Mouse (Mus musculus) neural tube, embryonic 11.5 days (tissue): ENCODE measurements at regions not wholly inside any gene's neighbourhood (a gene's known extent, or its start where the extent isn't known, plus 50 kb on each side); places are given as distances from the start of the nearest gene placed in this dataset.

Source experiments
- ATAC-seq: fragments of 200-750 bp; cut with Nextera tagmentation; 2 replicates; pipeline ENCODE4 v1.8.0; 2017; ENCODE audit warnings: moderate number of reproducible peaks, mild to moderate bottlenecking, moderate TSS enrichment, moderate library complexity; ENCODE audit not compliant: insufficient read depth, low FRiP score, low TSS enrichment
- DNase-seq: peaks from one replicate; pipeline ENCODE4 v3.0.0-alpha.2; 2015; ENCODE audit warnings: low spot score
- H3K27ac ChIP-seq: fragments of 300-500 bp; sonication (generic); 2 replicates; pipeline ENCODE4 v1.5.1; 2014; ENCODE audit warnings: low read depth, mild to moderate bottlenecking, low read length
- H3K27me3 ChIP-seq: fragments of 300-500 bp; sonication (generic); 2 replicates; pipeline ENCODE4 v1.6.1; 2014; ENCODE audit warnings: mild to moderate bottlenecking, low read length, mixed read lengths; ENCODE audit not compliant: control insufficient read depth, insufficient read depth
- H3K36me3 ChIP-seq: fragments of 300-500 bp; sonication (generic); 2 replicates; pipeline ENCODE4 v1.6.1; 2014; ENCODE audit warnings: mild to moderate bottlenecking, low read length, moderate library complexity, mixed read lengths; ENCODE audit not compliant: control insufficient read depth, insufficient read depth
- H3K4me1 ChIP-seq: fragments of 300-500 bp; sonication (generic); 2 replicates; pipeline ENCODE4 v1.6.1; 2014; ENCODE audit warnings: low read length, mixed read lengths; ENCODE audit not compliant: control insufficient read depth, insufficient read depth
- H3K4me2 ChIP-seq: fragments of 300-500 bp; sonication (generic); 2 replicates; pipeline ENCODE4 v1.6.1; 2014; ENCODE audit warnings: low read depth, mild to moderate bottlenecking, moderate library complexity
- H3K4me3 ChIP-seq: fragments of 300-500 bp; sonication (generic); 2 replicates; pipeline ENCODE4 v1.5.1; 2014; ENCODE audit warnings: low read depth, low read length
- H3K9ac ChIP-seq: fragments of 300-500 bp; sonication (generic); 2 replicates; pipeline ENCODE4 v1.6.1; 2014; ENCODE audit warnings: mild to moderate bottlenecking, low read length
- H3K9me3 ChIP-seq: fragments of 300-500 bp; sonication (generic); 2 replicates; pipeline ENCODE4 v1.6.1; 2016; ENCODE audit warnings: low read length; ENCODE audit not compliant: control insufficient read depth
- WGBS: fragments of 180-500 bp; shearing (Covaris S2); extraction: QIAGEN DNeasy Blood & Tissue Kit; methylation state at CpG from one replicate; pipeline ENCODE4 v1.1.7; 2014; 5-methylcytosine and 5-hydroxymethylcytosine counted together

- Histone ChIP-seq H3K4me3 (no peak overlapping the region), H3K27ac (no peak overlapping the region), H3K9me3 (no peaks in the 10 kb centered on the region), H3K36me3 (no peaks in the 10 kb centered on the region), H3K4me2 (no peak overlapping the region), H3K27me3 (peaks cover 19% of the 10 kb centered on the region), H3K4me1 (no peaks in the 10 kb centered on the region; the same call in 1 of the 2 replicates), H3K9ac (no peak overlapping the region)
- 72% methylated on average over 7 of the region's 7 CpGs for WGBS
- no peak for DNase-seq
- ATAC-seq = no peak
These were observed 368.9 kb downstream of the Nkx6-1 start for GRCm38 (mm10) chr5:101295941-101296340.

GRCm38 (mm10) chr5:101294031-101294430 lies 370.8 kb downstream of the Nkx6-1 start:
- 54% methylated on average over 3 of the region's 3 CpGs for WGBS
- Histone ChIP-seq H3K4me2 (no peak overlapping the region), H3K4me1 (no peaks in the 10 kb centered on the region; the same call in 1 of the 2 replicates), H3K9ac (no peak overlapping the region), H3K27me3 (peaks cover 15% of the 10 kb centered on the region), H3K36me3 (no peaks in the 10 kb centered on the region), H3K27ac (no peak overlapping the region), H3K4me3 (no peak overlapping the region), H3K9me3 (no peaks in the 10 kb centered on the region)
- DNase-seq = no peak
- no peak for ATAC-seq

GRCm38 (mm10) chr5:101288358-101288757 lies 376.4 kb downstream of the Nkx6-1 start:
- H3K4me2 ChIP-seq = no peak overlapping the region
- no peaks in the 10 kb centered on the region for H3K36me3 ChIP-seq
- no peaks in the 10 kb centered on the region for H3K9me3 ChIP-seq
- no peaks in the 10 kb centered on the region for H3K4me1 ChIP-seq
- H3K27ac ChIP-seq = no peak overlapping the region
- no peak overlapping the region for H3K4me3 ChIP-seq
- H3K27me3 ChIP-seq = no peaks in the 10 kb centered on the region
- DNase-seq = peak; percentile 51
- no peak for ATAC-seq
- no peak overlapping the region for H3K9ac ChIP-seq
- 62% methylated on average over 6 of the region's 6 CpGs for WGBS

- Histone ChIP-seq H3K9me3 (no peaks in the 10 kb centered on the region), H3K9ac (no peak overlapping the region), H3K27ac (no peak overlapping the region), H3K27me3 (no peaks in the 10 kb centered on the region), H3K4me3 (no peak overlapping the region), H3K36me3 (no peaks in the 10 kb centered on the region), H3K4me2 (no peak overlapping the region), H3K4me1 (no peaks in the 10 kb centered on the region)
- no peak for ATAC-seq
- no peak for DNase-seq
- 81% methylated on average over 7 of the region's 7 CpGs for WGBS
These were observed 378.9 kb downstream of the Nkx6-1 start for GRCm38 (mm10) chr5:101285941-101286340.

- Histone ChIP-seq H3K9me3 (no peaks in the 10 kb centered on the region), H3K27ac (no peak overlapping the region), H3K27me3 (no peaks in the 10 kb centered on the region), H3K9ac (no peak overlapping the region), H3K36me3 (no peaks in the 10 kb centered on the region), H3K4me1 (no peaks in the 10 kb centered on the region), H3K4me2 (no peak overlapping the region), H3K4me3 (no peak overlapping the region)
- WGBS = 88% methylated on average over 3 of the region's 3 CpGs
- DNase-seq = no peak
- no peak for ATAC-seq
These were observed 405.0 kb downstream of the Gpat3 start for GRCm38 (mm10) chr5:101250474-101250873.

GRCm38 (mm10) chr5:101242651-101243050 lies 397.1 kb downstream of the Gpat3 start:
- Histone ChIP-seq H3K36me3 (no peaks in the 10 kb centered on the region), H3K9me3 (no peaks in the 10 kb centered on the region), H3K4me2 (no peak overlapping the region), H3K9ac (no peak overlapping the region), H3K4me1 (no peaks in the 10 kb centered on the region), H3K27ac (no peak overlapping the region), H3K4me3 (no peak overlapping the region), H3K27me3 (no peaks in the 10 kb centered on the region)
- DNase-seq = no peak
- no peak for ATAC-seq
- WGBS = 86% methylated on average over 2 of the region's 2 CpGs

GRCm38 (mm10) chr5:101239298-101240118 lies 394.0 kb downstream of the Gpat3 start:
- Histone ChIP-seq H3K36me3 (no peaks in the 10 kb centered on the region), H3K4me3 (no peak overlapping the region), H3K4me2 (no peak overlapping the region), H3K4me1 (no peaks in the 10 kb centered on the region), H3K9ac (no peak overlapping the region), H3K27me3 (no peaks in the 10 kb centered on the region), H3K9me3 (no peaks in the 10 kb centered on the region), H3K27ac (no peak overlapping the region)
- DNase-seq (no peak), ATAC-seq (no peak)
- 85% methylated on average over 16 of the region's 16 CpGs for WGBS

GRCm38 (mm10) chr5:101236163-101236693 lies 390.7 kb downstream of the Gpat3 start:
- WGBS = 77% methylated on average over 9 of the region's 9 CpGs
- DNase-seq (no peak), ATAC-seq (no peak)
- H3K4me2 ChIP-seq = no peak overlapping the region
- no peak overlapping the region for H3K4me3 ChIP-seq
- no peaks in the 10 kb centered on the region for H3K9me3 ChIP-seq
- H3K27ac ChIP-seq = no peak overlapping the region
- no peaks in the 10 kb centered on the region for H3K36me3 ChIP-seq
- H3K27me3 ChIP-seq = no peaks in the 10 kb centered on the region
- H3K4me1 ChIP-seq = no peaks in the 10 kb centered on the region
- H3K9ac ChIP-seq = no peak overlapping the region

GRCm38 (mm10) chr5:101222390-101222789 lies 376.9 kb downstream of the Gpat3 start:
- DNase-seq (no peak), ATAC-seq (no peak)
- no peaks in the 10 kb centered on the region for H3K36me3 ChIP-seq

More at GRCm38 (mm10) chr5:101222390-101222789, 376.9 kb downstream of the Gpat3 start:
- Histone ChIP-seq H3K9ac (no peak overlapping the region), H3K4me2 (no peak overlapping the region), H3K4me1 (no peaks in the 10 kb centered on the region), H3K4me3 (no peak overlapping the region), H3K27ac (no peak overlapping the region), H3K9me3 (no peaks in the 10 kb centered on the region), H3K27me3 (no peaks in the 10 kb centered on the region)
- 91% methylated on average over 10 of the region's 10 CpGs for whole genome bisulfite sequencing
